Mouse (Mus musculus): ENCODE results near the gene Olfr813. TPM values are rescaled to one million over a fixed set of nuclear protein-coding genes. Genes with fewer than 3 reads are reported as not detected.
"Not testable (repeated sequence)": the region's sequence is repeated elsewhere in the genome, so short reads cannot be mapped to it uniquely, and the experiment has no call there.

Gene Olfr813
- total RNA-seq (2021) = not detected
- long read RNA-seq, experiment 1 = 0 reads
- long read RNA-seq, experiment 2 = 0 reads

DNA sequence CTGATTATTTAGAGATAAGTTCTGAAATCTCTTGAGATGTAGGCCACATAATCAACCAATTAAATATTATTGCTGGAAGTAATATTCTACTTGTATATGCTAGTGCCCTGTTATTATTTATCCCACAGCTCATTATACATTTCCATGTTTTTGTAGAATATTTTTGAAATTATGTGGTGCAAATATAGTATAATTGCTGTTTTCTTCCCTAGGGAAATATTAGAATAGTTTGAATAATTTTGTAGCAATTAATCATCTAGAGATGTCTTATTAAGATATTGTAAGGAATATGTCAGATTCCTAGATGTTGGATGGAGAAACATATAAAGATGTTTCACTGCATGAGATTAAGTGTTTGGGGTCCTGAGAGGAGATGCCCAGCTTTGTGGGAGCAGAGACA, at the start of gene Olfr813:
Gene Olfr813, plus strand, starts transcription at position 301 of the 400 bp plus-strand sequence.
- DNase-seq (ENCODE audit: low spot score) = no peak

DNA sequence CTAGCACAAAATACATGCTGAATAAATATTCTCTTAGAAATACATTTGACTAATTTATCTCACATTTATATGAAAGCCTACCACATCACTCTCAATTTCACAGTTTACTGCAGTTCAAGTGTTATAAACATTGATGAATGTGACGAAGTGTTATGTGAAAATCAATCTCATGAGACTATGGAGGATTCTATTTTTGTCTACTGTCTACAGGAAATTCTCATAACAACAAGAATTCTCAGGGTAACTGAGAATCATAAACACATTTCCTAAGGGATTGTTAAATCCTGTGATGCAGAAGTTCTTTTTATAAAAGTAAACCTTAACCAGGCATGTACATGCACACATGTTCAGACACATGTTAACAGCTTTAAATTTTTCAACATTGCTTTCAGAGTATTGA, 9.2 kb upstream of the Olfr813 start, which contains the start of gene Olfr812:
Gene Olfr812, minus strand, starts transcription at position 101 of the 400 bp plus-strand sequence.
- no peak for DNase-seq (ENCODE audit: low spot score)

DNA sequence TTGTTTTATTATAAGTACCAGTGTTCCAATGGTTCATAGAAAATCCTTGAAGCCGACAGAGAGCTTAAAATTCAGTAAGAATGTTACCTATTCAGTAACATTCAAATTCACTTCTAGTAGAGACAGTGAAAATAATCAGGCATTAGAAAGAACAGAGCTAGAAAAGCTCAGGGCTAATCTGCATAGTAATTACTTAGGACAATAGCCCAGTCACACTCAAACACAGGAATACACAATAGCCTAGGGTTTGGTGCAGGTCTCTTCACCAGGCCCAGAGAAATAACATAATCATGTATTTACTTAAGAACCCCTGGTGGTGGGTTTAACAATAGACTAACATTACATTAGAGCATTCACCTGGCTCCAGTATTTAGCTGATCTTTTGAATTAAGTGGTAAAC, 7.8 kb upstream of the Olfr813 start:
- no peak for DNase-seq (ENCODE audit: low spot score)

DNA sequence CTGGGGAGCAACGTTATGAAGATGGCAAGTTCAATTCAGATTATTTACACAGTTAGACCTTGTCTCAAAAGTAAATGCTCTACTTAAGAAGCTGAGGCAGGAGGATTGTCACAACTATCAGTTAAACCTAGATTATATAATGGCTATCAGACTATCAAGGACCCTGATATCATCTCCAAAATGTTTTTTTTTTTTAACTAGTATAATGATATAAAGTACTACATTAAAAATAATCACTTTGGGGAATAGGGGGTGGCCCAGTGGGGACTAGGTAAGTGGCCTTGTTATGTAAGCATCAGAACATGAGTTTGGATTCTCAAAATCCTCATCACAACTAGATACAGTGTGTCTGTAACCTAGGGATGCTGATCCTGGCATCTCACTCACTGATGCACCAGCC, 24.6 kb downstream of the Olfr813 start, which contains the start of gene Olfr814:
Gene Olfr814, minus strand, starts transcription at position 101 of the 400 bp plus-strand sequence.
- not testable (repeated sequence) for DNase-seq (ENCODE audit: low spot score)

DNA sequence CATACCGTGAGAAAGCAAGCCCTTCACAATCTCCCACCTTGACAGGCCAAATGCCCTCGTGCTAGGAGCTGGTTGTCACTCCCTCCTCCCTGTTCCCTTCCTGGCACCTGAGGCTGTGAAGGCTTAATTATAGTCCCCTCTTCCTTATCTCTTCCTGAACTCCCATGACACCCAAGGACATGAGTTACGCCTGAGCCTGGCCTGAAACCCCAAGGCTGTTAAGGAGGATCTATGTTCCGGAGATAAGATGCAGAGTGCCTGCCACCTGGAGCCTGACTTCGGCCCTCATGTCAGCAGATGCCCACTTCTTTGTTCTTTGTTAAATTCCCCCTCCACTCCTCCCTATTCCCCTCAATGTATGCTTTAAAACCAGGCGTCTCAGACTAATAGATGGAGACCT, 30.3 kb downstream of the Olfr813 start:
- DNase-seq (ENCODE audit: low spot score) = not testable (repeated sequence)

DNA sequence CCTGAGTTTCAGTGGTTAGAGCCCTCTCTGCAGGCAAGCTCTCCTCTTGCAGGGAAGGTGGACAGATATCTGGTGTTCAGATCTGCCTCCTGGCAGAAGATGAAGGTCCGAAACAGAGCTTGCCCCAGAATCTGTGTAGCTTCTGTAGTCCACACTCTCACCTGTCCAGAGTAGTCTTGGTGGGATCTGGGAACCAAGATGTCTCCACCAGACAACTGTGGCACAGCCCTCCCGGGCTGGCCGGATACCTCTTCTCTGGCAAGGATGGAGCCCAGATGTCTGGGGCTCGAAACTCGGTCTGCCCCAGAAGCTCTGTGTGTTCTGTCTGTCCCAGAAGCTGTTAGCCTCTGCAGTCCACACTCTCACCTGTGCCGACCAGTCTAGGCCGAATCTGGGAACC, 30.8 kb downstream of the Olfr813 start:
- DNase-seq (ENCODE audit: low spot score) = no peak

DNA sequence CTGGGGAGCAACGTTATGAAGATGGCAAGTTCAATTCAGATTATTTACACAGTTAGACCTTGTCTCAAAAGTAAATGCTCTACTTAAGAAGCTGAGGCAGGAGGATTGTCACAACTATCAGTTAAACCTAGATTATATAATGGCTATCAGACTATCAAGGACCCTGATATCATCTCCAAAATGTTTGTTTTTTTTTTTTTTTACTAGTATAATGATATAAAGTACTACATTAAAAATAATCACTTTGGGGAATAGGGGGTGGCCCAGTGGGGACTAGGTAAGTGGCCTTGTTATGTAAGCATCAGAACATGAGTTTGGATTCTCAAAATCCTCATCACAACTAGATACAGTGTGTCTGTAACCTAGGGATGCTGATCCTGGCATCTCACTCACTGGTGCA, 50.6 kb downstream of the Olfr813 start, which contains the start of gene Olfr815:
Gene Olfr815, minus strand, starts transcription at position 101 of the 400 bp plus-strand sequence.
- DNase-seq (ENCODE audit: low spot score) = not testable (repeated sequence)

Other genes with a start within 250 kb of the Olfr813 start
- not detected for gene Olfr796, start 242.8 kb upstream of the Olfr813 start, total RNA-seq (2021)
- not detected for gene Olfr798, start 227.4 kb upstream of the Olfr813 start, total RNA-seq (2021)
- not detected for gene Olfr799, start 217.9 kb upstream of the Olfr813 start, total RNA-seq (2021)
- gene Olfr800, start 197.7 kb upstream of the Olfr813 start, total RNA-seq (2021) = not detected
- gene Olfr801, start 181.5 kb upstream of the Olfr813 start, total RNA-seq (2021) = not detected
- not detected for gene Olfr802, start 167.2 kb upstream of the Olfr813 start, total RNA-seq (2021)
- gene Olfr803, start 161.1 kb upstream of the Olfr813 start, total RNA-seq (2021) = not detected
- gene Olfr804, start 152.2 kb upstream of the Olfr813 start, total RNA-seq (2021) = not detected
- gene Olfr805, start 126.0 kb upstream of the Olfr813 start, total RNA-seq (2021) = not detected
- not detected for gene Olfr806, start 113.4 kb upstream of the Olfr813 start, total RNA-seq (2021)
- not detected for gene Olfr807, start 97.6 kb upstream of the Olfr813 start, total RNA-seq (2021)
- gene Olfr808, start 89.9 kb upstream of the Olfr813 start, total RNA-seq (2021) = not detected
- gene Olfr809, start 80.7 kb upstream of the Olfr813 start, total RNA-seq (2021) = not detected
- not detected for gene Olfr810, start 60.5 kb upstream of the Olfr813 start, total RNA-seq (2021)
- gene Olfr811, start 51.0 kb upstream of the Olfr813 start, total RNA-seq (2021) = not detected
- not detected for gene Olfr812, start 9.3 kb upstream of the Olfr813 start, total RNA-seq (2021)
- gene Olfr814, start 24.5 kb downstream of the Olfr813 start, total RNA-seq (2021) = not detected
- not detected for gene Olfr815, start 50.5 kb downstream of the Olfr813 start, total RNA-seq (2021)
- not detected for gene Olfr816, start 60.2 kb downstream of the Olfr813 start, total RNA-seq (2021)
- gene Olfr818, start 93.7 kb downstream of the Olfr813 start, total RNA-seq (2021) = not detected
- gene Olfr819, start 111.9 kb downstream of the Olfr813 start, total RNA-seq (2021) = not detected
- gene Olfr247, start 120.8 kb downstream of the Olfr813 start, total RNA-seq (2021) = not detected
- gene Gm10310, start 129.7 kb downstream of the Olfr813 start, total RNA-seq (2021) = not detected
- not detected for gene Olfr820, start 157.3 kb downstream of the Olfr813 start, total RNA-seq (2021)
- gene Olfr821, start 175.0 kb downstream of the Olfr813 start, total RNA-seq (2021) = not detected
- gene Olfr822, start 215.8 kb downstream of the Olfr813 start, total RNA-seq (2021) = not detected

All from gastrocnemius, adult 18-20 months (tissue).